Mouse (Mus musculus): Measurements from ENCODE around the gene Hes5.

Hes5 gene

GRCm38 (mm10) chr4:154965856-154966255 lies 5.1 kb downstream of the Hes5 start:
- no peak for DNase-seq

- peak; percentile 59 for DNase-seq
Measured at GRCm38 (mm10) chr4:154967173-154967572, 6.5 kb downstream of the Hes5 start.

- no peak for DNase-seq
Measured at GRCm38 (mm10) chr4:154972546-154972945, 11.8 kb downstream of the Hes5 start.

GRCm38 (mm10) chr4:154974163-154974611 lies 13.5 kb downstream of the Hes5 start:
- peak; percentile 23 for DNase-seq

GRCm38 (mm10) chr4:154980110-154980509 lies 19.4 kb downstream of the Hes5 start:
- DNase-seq = no peak

- peak; percentile 53 for DNase-seq
Measured at GRCm38 (mm10) chr4:154981076-154981475, 20.4 kb downstream of the Hes5 start.

- DNase-seq = peak; percentile 66
Measured at GRCm38 (mm10) chr4:154981530-154981929, 20.8 kb downstream of the Hes5 start.

GRCm38 (mm10) chr4:154982247-154983120 lies 21.8 kb downstream of the Hes5 start:
- no peak for DNase-seq

GRCm38 (mm10) chr4:154983767-154984166 lies 23.0 kb downstream of the Hes5 start:
- DNase-seq = no peak

- no peak for DNase-seq
Measured at GRCm38 (mm10) chr4:154985151-154985777, 24.5 kb downstream of the Hes5 start.

- DNase-seq = peak; percentile 85
Measured at GRCm38 (mm10) chr4:154986096-154986495, 25.4 kb downstream of the Hes5 start.

- DNase-seq = no peak
Measured at GRCm38 (mm10) chr4:154986750-154987149, 26.0 kb downstream of the Hes5 start.

- DNase-seq = no peak
Measured at GRCm38 (mm10) chr4:154994876-154995275, 34.2 kb downstream of the Hes5 start.

GRCm38 (mm10) chr4:154996572-154997154 lies 35.9 kb downstream of the Hes5 start:
- peak; percentile 50 for DNase-seq

- no peak for DNase-seq
Measured at GRCm38 (mm10) chr4:154999379-154999778, 38.7 kb downstream of the Hes5 start.

- DNase-seq = no peak
Measured at GRCm38 (mm10) chr4:155005278-155005677, 44.6 kb downstream of the Hes5 start.

- DNase-seq = no peak
Measured at GRCm38 (mm10) chr4:155006296-155006695, 45.6 kb downstream of the Hes5 start.

GRCm38 (mm10) chr4:155007641-155008040 lies 46.9 kb downstream of the Hes5 start:
- DNase-seq = no peak

- DNase-seq = no peak
Measured at GRCm38 (mm10) chr4:155008075-155008474, 47.4 kb downstream of the Hes5 start.

- no peak for DNase-seq
Measured at GRCm38 (mm10) chr4:155009216-155009615, 48.5 kb downstream of the Hes5 start.

GRCm38 (mm10) chr4:155010870-155011269 lies 50.1 kb downstream of the Hes5 start:
- DNase-seq = no peak

GRCm38 (mm10) chr4:155011312-155012025 lies 50.7 kb downstream of the Hes5 start:
- no peak for DNase-seq

All from lung, postnatal 10 days (tissue).